Mouse (Mus musculus): ENCODE data around the gene Whrn. TPM values are rescaled to one million over a fixed set of nuclear protein-coding genes. Genes with fewer than 3 reads are reported as not detected.

Gene Whrn
- polyA plus RNA-seq, 1 experiment from 2014 or later = 1.9 TPM

GRCm38 (mm10) chr4:63404205-63404604 is 91.6 kb downstream of the Whrn start:
- Histone ChIP-seq H3K27ac (peak overlapping the region; percentile 88), H3K4me3 (no peak overlapping the region), H3K9me3 (replicated peaks) (no peaks in the 10 kb centered on the region), H3K36me3 (no peaks in the 10 kb centered on the region), H3K9ac (no peak overlapping the region), H3K4me1 (replicated peaks) (peaks cover 64% of the 10 kb centered on the region), H3K4me2 (peak overlapping the region; percentile 58), H3K27me3 (no peaks in the 10 kb centered on the region)
- WGBS = 56% methylated on average over 7 of the region's 7 CpGs
- ATAC-seq (replicated peaks; ENCODE audit: insufficient number of reproducible peaks, insufficient read depth, low FRiP score, low read depth) = no peak

- ATAC-seq (replicated peaks; ENCODE audit: insufficient number of reproducible peaks, insufficient read depth, low FRiP score, low read depth) = peak; percentile 87
- Histone ChIP-seq H3K27ac (peak within 1 kb of the TSS; percentile 88), H3K36me3 (no peaks in the 10 kb centered on the region), H3K4me1 (replicated peaks) (peaks cover 62% of the 10 kb centered on the region), H3K27me3 (no peaks in the 10 kb centered on the region), H3K4me3 (peak within 1 kb of the TSS; percentile 44), H3K9me3 (replicated peaks) (no peaks in the 10 kb centered on the region), H3K4me2 (peak within 1 kb of the TSS; percentile 58), H3K9ac (peak within 1 kb of the TSS; percentile 49)
- WGBS = 15% methylated on average over 16 of the region's 17 CpGs
Measured at GRCm38 (mm10) chr4:63403040-63403959, 92.5 kb downstream of the Whrn start, which contains the start of gene Akna. Gene Akna (minus strand): TSS chr4:63403354.

GRCm38 (mm10) chr4:63402558-63402957 is 93.2 kb downstream of the Whrn start:
- peak; percentile 4; the same call in 1 of the 2 replicates for ATAC-seq (replicated peaks; ENCODE audit: insufficient number of reproducible peaks, insufficient read depth, low FRiP score, low read depth)
- Histone ChIP-seq H3K27me3 (no peaks in the 10 kb centered on the region), H3K4me2 (peak overlapping the region; percentile 58), H3K9me3 (replicated peaks) (no peaks in the 10 kb centered on the region), H3K4me1 (replicated peaks) (peaks cover 59% of the 10 kb centered on the region), H3K36me3 (no peaks in the 10 kb centered on the region), H3K4me3 (peak overlapping the region; percentile 44), H3K27ac (peak overlapping the region; percentile 88), H3K9ac (peak overlapping the region; percentile 49)
- WGBS = 42% methylated on average over 6 of the region's 6 CpGs

GRCm38 (mm10) chr4:63402056-63402455 is 93.7 kb downstream of the Whrn start:
- peak overlapping the region; percentile 88 for H3K27ac ChIP-seq
- no peaks in the 10 kb centered on the region for H3K9me3 ChIP-seq (replicated peaks)
- no peaks in the 10 kb centered on the region for H3K27me3 ChIP-seq
- peak overlapping the region; percentile 44 for H3K4me3 ChIP-seq
- H3K36me3 ChIP-seq = no peaks in the 10 kb centered on the region
- H3K4me1 ChIP-seq (replicated peaks) = peaks cover 59% of the 10 kb centered on the region
- 0 out of 2 replicates have a peak overlapping the region, but pooled peaks have one; percentile 4 for H3K9ac ChIP-seq
- WGBS = 79% methylated on average over 10 of the region's 10 CpGs
- no peak for ATAC-seq (replicated peaks; ENCODE audit: insufficient number of reproducible peaks, insufficient read depth, low FRiP score, low read depth)
- peak overlapping the region; percentile 58 for H3K4me2 ChIP-seq

DNA sequence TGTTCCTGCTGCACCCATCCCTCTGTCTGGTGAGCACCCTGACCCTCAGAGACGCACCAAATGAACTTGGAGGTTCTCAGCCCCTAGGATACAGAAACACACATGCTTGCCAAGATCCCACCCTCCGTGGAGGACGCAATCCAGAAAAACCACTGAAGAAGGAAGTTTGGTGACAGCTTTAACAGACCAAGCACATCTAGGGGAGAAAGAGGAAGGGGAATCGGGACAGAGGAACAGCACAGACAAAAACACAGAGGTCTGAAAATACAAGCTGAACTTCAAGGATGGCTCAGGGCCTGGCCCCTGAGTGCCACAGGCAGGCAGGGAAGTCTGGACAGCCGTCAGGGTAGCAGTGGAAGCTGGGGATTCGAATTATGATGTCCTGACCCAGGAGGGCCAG is 94.2 kb downstream of the Whrn start:
- Histone ChIP-seq H3K9me3 (replicated peaks) (no peaks in the 10 kb centered on the region), H3K27me3 (no peaks in the 10 kb centered on the region), H3K4me2 (peak overlapping the region; percentile 58), H3K9ac (peak overlapping the region; percentile 4; the same call in 1 of the 2 replicates), H3K4me3 (peak overlapping the region; percentile 44; the same call in 1 of the 2 replicates), H3K36me3 (no peaks in the 10 kb centered on the region), H3K4me1 (replicated peaks) (peaks cover 59% of the 10 kb centered on the region), H3K27ac (peak overlapping the region; percentile 47; the same call in 1 of the 2 replicates)
- no peak for ATAC-seq (replicated peaks; ENCODE audit: insufficient number of reproducible peaks, insufficient read depth, low FRiP score, low read depth)
- WGBS = 63% methylated on average over 6 of the region's 6 CpGs

DNA sequence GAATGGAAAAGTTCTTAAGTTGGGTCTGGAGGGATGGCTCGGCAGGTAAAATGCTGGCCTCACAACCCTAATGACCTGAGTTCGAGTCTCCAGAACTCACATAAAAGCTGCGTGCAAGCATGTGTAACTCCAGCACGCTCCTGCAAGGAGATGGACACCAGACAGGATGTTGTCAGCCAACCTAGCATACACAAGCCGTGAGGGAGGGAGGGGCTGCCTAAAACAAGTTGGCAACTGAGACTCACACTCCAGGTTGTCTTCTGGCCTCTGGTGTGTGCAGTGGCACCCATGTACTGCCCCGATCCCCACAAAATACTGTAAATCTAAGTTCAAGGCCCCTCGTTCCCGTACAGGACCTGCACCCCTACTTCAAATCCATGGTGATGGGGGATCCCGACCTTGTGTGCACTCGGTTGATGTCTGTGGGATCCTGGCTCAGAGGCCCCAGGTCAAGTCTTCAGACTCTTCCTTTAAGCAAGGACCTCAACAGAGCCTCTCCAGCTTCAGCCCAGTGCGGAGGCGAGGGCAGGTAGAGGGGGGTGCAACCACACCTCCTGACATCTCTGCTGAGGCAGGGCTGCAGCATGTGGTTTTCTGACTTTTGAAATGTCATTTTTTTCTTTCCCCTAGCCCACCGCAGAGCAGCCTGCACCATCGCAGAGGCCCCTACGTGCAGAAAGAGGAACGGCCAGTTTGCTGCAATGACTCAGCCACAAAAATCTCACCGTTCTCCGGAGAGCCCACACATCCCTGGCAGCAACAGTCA is 95.1 kb downstream of the Whrn start:
- 78% methylated on average over 18 of the region's 18 CpGs for WGBS
- no peak overlapping the region for H3K27ac ChIP-seq
- H3K36me3 ChIP-seq = no peaks in the 10 kb centered on the region
- H3K4me1 ChIP-seq (replicated peaks) = peaks cover 59% of the 10 kb centered on the region
- no peak for ATAC-seq (replicated peaks; ENCODE audit: insufficient number of reproducible peaks, insufficient read depth, low FRiP score, low read depth)
- no peak overlapping the region for H3K4me3 ChIP-seq
- no peaks in the 10 kb centered on the region for H3K27me3 ChIP-seq
- no peaks in the 10 kb centered on the region for H3K9me3 ChIP-seq (replicated peaks)
- H3K9ac ChIP-seq = no peak overlapping the region
- peak overlapping the region; percentile 58; the same call in 1 of the 2 replicates for H3K4me2 ChIP-seq

- Histone ChIP-seq H3K4me1 (replicated peaks) (peaks cover 50% of the 10 kb centered on the region), H3K4me2 (no peak overlapping the region), H3K27ac (peak overlapping the region; percentile 50), H3K27me3 (no peaks in the 10 kb centered on the region), H3K4me3 (no peak overlapping the region), H3K9ac (no peak overlapping the region), H3K9me3 (replicated peaks) (no peaks in the 10 kb centered on the region), H3K36me3 (no peaks in the 10 kb centered on the region; the same call in 1 of the 2 replicates)
- no peak for ATAC-seq (replicated peaks; ENCODE audit: insufficient number of reproducible peaks, insufficient read depth, low FRiP score, low read depth)
- 49% methylated on average over 8 of the region's 8 CpGs for WGBS
Measured at GRCm38 (mm10) chr4:63399691-63400270, 96.0 kb downstream of the Whrn start.

- WGBS = 39% methylated on average over 11 of the region's 11 CpGs
- Histone ChIP-seq H3K9ac (no peak overlapping the region), H3K4me3 (no peak overlapping the region), H3K27me3 (no peaks in the 10 kb centered on the region), H3K4me2 (no peak overlapping the region; the same call in 1 of the 2 replicates), H3K9me3 (replicated peaks) (no peaks in the 10 kb centered on the region), H3K36me3 (peaks cover 3% of the 10 kb centered on the region), H3K27ac (peak overlapping the region; percentile 50), H3K4me1 (replicated peaks) (peaks cover 43% of the 10 kb centered on the region)
- no peak for ATAC-seq (replicated peaks; ENCODE audit: insufficient number of reproducible peaks, insufficient read depth, low FRiP score, low read depth)
Measured at GRCm38 (mm10) chr4:63398854-63399609, 96.8 kb downstream of the Whrn start.

DNA sequence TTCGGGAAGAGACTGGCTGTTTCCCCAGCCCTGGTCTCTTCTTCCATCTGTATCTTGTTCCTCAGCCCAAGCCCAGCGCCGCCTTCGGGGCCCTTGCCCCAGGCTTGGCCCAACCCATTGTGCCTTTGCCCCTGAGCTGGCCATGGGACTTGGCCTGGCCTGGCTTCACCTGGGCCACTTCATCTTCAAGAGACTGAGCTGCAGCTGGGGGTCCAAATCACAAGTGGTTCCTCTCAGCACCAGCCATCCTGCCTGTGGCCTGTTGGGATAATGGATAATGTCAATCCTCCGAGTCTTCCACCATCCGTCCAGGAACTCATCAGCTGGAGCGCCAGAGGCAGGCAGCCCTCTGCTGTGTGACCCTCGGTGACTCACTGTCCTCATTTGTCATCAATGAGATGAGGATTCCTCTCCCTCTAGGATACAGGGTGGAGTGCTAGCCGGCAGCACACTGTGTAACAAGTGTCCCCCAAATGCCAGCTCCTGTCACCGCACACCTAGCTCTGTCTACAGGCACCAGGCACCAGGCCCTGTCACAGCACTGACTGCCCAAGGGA is 97.7 kb downstream of the Whrn start:
- H3K4me3 ChIP-seq = no peak overlapping the region
- no peak overlapping the region for H3K9ac ChIP-seq
- H3K4me1 ChIP-seq (replicated peaks) = peaks cover 33% of the 10 kb centered on the region
- no peak overlapping the region for H3K4me2 ChIP-seq
- no peak overlapping the region for H3K27ac ChIP-seq
- 82% methylated on average over 10 of the region's 10 CpGs for WGBS
- no peaks in the 10 kb centered on the region for H3K9me3 ChIP-seq (replicated peaks)
- no peaks in the 10 kb centered on the region for H3K27me3 ChIP-seq
- ATAC-seq (replicated peaks; ENCODE audit: insufficient number of reproducible peaks, insufficient read depth, low FRiP score, low read depth) = no peak
- H3K36me3 ChIP-seq = peaks cover 3% of the 10 kb centered on the region

GRCm38 (mm10) chr4:63391322-63391721 is 104.5 kb downstream of the Whrn start:
- Histone ChIP-seq H3K4me2 (no peak overlapping the region), H3K4me3 (no peak overlapping the region), H3K4me1 (replicated peaks) (0 out of 2 replicates have a peak, but pooled peaks cover 2% of the 10 kb centered on the region), H3K9me3 (replicated peaks) (no peaks in the 10 kb centered on the region), H3K27me3 (no peaks in the 10 kb centered on the region), H3K27ac (no peak overlapping the region), H3K36me3 (peaks cover 3% of the 10 kb centered on the region), H3K9ac (no peak overlapping the region)
- 64% methylated on average over 6 of the region's 6 CpGs for WGBS
- ATAC-seq (replicated peaks; ENCODE audit: insufficient number of reproducible peaks, insufficient read depth, low FRiP score, low read depth) = no peak
